Comparison of ENCODE assay signal across 12 mouse cellular contexts in the genomic region with DNA sequence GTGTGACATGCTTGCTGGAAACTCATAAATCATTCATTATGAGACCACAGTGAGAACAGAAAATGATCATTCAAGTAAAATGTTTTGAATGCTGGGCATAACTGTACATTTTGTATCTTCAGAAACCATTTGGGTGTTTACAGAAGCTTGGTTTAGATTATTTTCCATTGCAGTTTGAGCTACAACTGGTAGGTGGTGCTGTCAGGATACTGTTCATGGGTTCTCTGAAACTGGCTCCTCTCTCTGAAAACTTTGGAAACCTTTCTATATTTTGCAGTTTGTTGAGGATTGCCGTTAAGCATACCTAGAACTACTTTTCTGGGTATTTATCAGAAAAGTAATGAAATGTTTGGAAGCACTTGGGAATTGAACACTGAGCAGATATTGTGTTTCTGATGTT. TPM values are rescaled to one million over a fixed set of nuclear protein-coding genes. Genes with fewer than 3 reads are reported as not detected.
A peak's percentile ranks its signal among the peaks of the same experiment; 100 is the strongest.
DNase-seq lines count a peak whose midpoint lies in the region; ATAC-seq and TF ChIP-seq lines count a peak whose summit lies in the region.
"Had no signal": no experiment of that assay in that cellular context is flagged by ENCODE, and none has a peak within 500 bp of the region (broad histone marks: within the 10 kb centered on the region; RNA-seq: fewer than 3 reads in every experiment).

No protein-coding gene starts in this region.

- intact Hi-C loops in left cerebral cortex, postnatal 14 days (cut with DNase I) = loop anchor here (5.0 to 10.0 kb wide), 2 partner anchors 363 to 375 kb away; no protein-coding TSS in a partner anchor
- intact Hi-C loops in left cerebral cortex, postnatal 36 days (cut with DNase I) = no loop called here

- no peaks in the 10 kb centered on the region for H3K27me3 ChIP-seq in E14TG2a.4 (ENCODE audit: insufficient read depth, low read length)

- peaks cover 8% of the 10 kb centered on the region; the same call in 1 of the 2 replicates for H3K9me3 ChIP-seq in E14TG2a.4 (ENCODE audit: low read length)

- H3K4me1 ChIP-seq in E14TG2a.4 (replicated peaks; ENCODE audit: low read depth, low read length) = no peaks in the 10 kb centered on the region; the same call in 1 of the 2 replicates

- no peak overlapping the region for H3K4me3 ChIP-seq in E14TG2a.4 (replicated peaks; ENCODE audit: low read length)

- peak; percentile 36 for DNase-seq in gastrocnemius, adult 18-20 months (ENCODE audit: low spot score)
- DNase-seq in gastrocnemius, postnatal 25 days = no peak
- peak; percentile 4 to 7 for DNase-seq in left cerebral cortex, postnatal 14 days (ENCODE audit: low spot score in 2 of 2)
- no peak for DNase-seq in left cerebral cortex, postnatal 36 days (ENCODE audit: low spot score in 2 of 2)
- DNase-seq in embryo, embryonic 9.5 days (ENCODE audit: extremely low spot score) = peak; percentile 4
- DNase-seq in spleen, postnatal 10 days (ENCODE audit: low spot score in 2 of 2) = no peak
- DNase-seq: cerebellum, postnatal 36 days; right cerebral cortex, adult 18-20 months; thymus, adult 18-20 months had no signal

- ATAC-seq in granulocyte monocyte progenitor cell, adult 5-6 weeks (replicated peaks; ENCODE audit: poor library complexity, severe bottlenecking) = no peak

- peak; percentile 26 for TF ChIP-seq CTCF in E14TG2a.4 (conservative IDR thresholded peaks at IDR 0.05; ENCODE audit: low read length)

- no peaks in the 10 kb centered on the region for H3K36me3 ChIP-seq in E14TG2a.4 (ENCODE audit: insufficient read depth, low read length)

RNA-seq across cellular contexts. Expression of gene Meox2, which starts 31.0 kb away (rescaled TPM):
- total RNA-seq in gastrocnemius, adult 18-20 months (2021) = 10 to 100 TPM in 1 of 2 experiments, 1 to 10 TPM in 1; 4.7 to 10.7 TPM
- 10 to 100 TPM; 12.8 to 14.3 TPM for total RNA-seq in gastrocnemius, postnatal 25 days (2021)
- total RNA-seq in left cerebral cortex, postnatal 14 days (2021) = under 1 TPM in 1 of 2 experiments, not detected in 1; 0.13 TPM
- under 1 TPM in 1 of 2 experiments, not detected in 1; 0.23 TPM for total RNA-seq in left cerebral cortex, postnatal 36 days (2021)
- total RNA-seq in granulocyte monocyte progenitor cell, adult 5-6 weeks (2014; fragmentation: Nextera tagmentation) = not detected in 2 replicates
- not detected in 2 replicates for total RNA-seq in granulocyte monocyte progenitor cell, adult 5-6 weeks (2017)
- total RNA-seq: layer of hippocampus, adult 8-10 months had no signal

Comparison
In these comparisons a context has a peak if more than half of its experiments do, and no peak if none do; other contexts are left out.
1. DNase-seq: peak in gastrocnemius, adult 18-20 months (single experiment), left cerebral cortex, postnatal 14 days (2 of 2) and embryo, embryonic 9.5 days (single experiment); none in gastrocnemius, postnatal 25 days (single experiment), left cerebral cortex, postnatal 36 days (0 of 2) and spleen, postnatal 10 days (0 of 2).
2. RNA of gene Meox2, which starts 31.0 kb away (total RNA-seq): 12.8 to 14.3 TPM in gastrocnemius, postnatal 25 days and 4.7 to 10.7 TPM in gastrocnemius, adult 18-20 months; 0.23 TPM in left cerebral cortex, postnatal 36 days, 0.13 TPM in left cerebral cortex, postnatal 14 days and not detected in granulocyte monocyte progenitor cell, adult 5-6 weeks; every median in the first group is over 4 times any median in the second.